ENCODE assay signal across 20 mouse cellular contexts in genomic region chr8:115428022-115428421, GRCm38 (mm10).
DNase-seq lines count a peak whose midpoint lies in the region; ATAC-seq and TF ChIP-seq lines count a peak whose summit lies in the region.
"Had no signal": no experiment of that assay in that cellular context is flagged by ENCODE, and none has a peak within 500 bp of the region (broad histone marks: within the 10 kb centered on the region; RNA-seq: fewer than 3 reads in every experiment).

No protein-coding gene starts in this region.

- WGBS in liver, embryonic 15.5 days (ENCODE audit: insufficient replicate concordance) = 46% methylated on average over 2 of the region's 2 CpGs
- 73% methylated on average over 2 of the region's 2 CpGs for WGBS in liver, embryonic 11.5 days
- 40% methylated on average over 2 of the region's 2 CpGs for WGBS in liver, embryonic 16.5 days (ENCODE audit: insufficient replicate concordance)
- 81% methylated on average over 2 of the region's 2 CpGs for WGBS in midbrain, embryonic 14.5 days

- no peak overlapping the region for H3K4me2 ChIP-seq in liver, embryonic 15.5 days
- H3K4me2 ChIP-seq in liver, embryonic 11.5 days = no peak overlapping the region
- H3K4me2 ChIP-seq in liver, embryonic 16.5 days (ENCODE audit: low read depth, low read length) = no peak overlapping the region
- no peak overlapping the region for H3K4me2 ChIP-seq in midbrain, embryonic 14.5 days (ENCODE audit: low read length)
- H3K4me2 ChIP-seq: intestine, embryonic 15.5 days; limb, embryonic 12.5 days; midbrain, embryonic 12.5 days had no signal

- H3K27ac ChIP-seq in liver, embryonic 15.5 days (replicated peaks) = no peak overlapping the region
- H3K27ac ChIP-seq in liver, embryonic 11.5 days (ENCODE audit: low read depth, low read length) = no peak overlapping the region
- H3K27ac ChIP-seq in bone marrow macrophage, adult 2 months (ENCODE audit: insufficient read depth, low read depth, low read length) = peak overlapping the region; percentile 68
- no peak overlapping the region for H3K27ac ChIP-seq in liver, embryonic 16.5 days (ENCODE audit: low read length)
- H3K27ac ChIP-seq in midbrain, embryonic 14.5 days (replicated peaks; ENCODE audit: low read depth, low read length) = no peak overlapping the region
- H3K27ac ChIP-seq: forebrain, embryonic 10.5 days; hindbrain, embryonic 10.5 days; intestine, embryonic 15.5 days; limb, embryonic 12.5 days; midbrain, embryonic 12.5 days had no signal

- H3K9me3 ChIP-seq in liver, embryonic 15.5 days (replicated peaks) = no peaks in the 10 kb centered on the region
- H3K9me3 ChIP-seq in liver, embryonic 11.5 days (ENCODE audit: control insufficient read depth, low read length) = no peaks in the 10 kb centered on the region
- H3K9me3 ChIP-seq in liver, embryonic 16.5 days (replicated peaks; ENCODE audit: control insufficient read depth, low read length) = no peaks in the 10 kb centered on the region
- no peaks in the 10 kb centered on the region for H3K9me3 ChIP-seq in midbrain, embryonic 14.5 days (ENCODE audit: control insufficient read depth, low read length)
- H3K9me3 ChIP-seq: forebrain, embryonic 10.5 days; hindbrain, embryonic 10.5 days; intestine, embryonic 15.5 days; limb, embryonic 12.5 days; midbrain, embryonic 12.5 days had no signal

- H3K36me3 ChIP-seq in liver, embryonic 15.5 days (replicated peaks) = no peaks in the 10 kb centered on the region
- no peaks in the 10 kb centered on the region for H3K36me3 ChIP-seq in liver, embryonic 11.5 days (ENCODE audit: control insufficient read depth, insufficient read depth, low read length)
- H3K36me3 ChIP-seq in liver, embryonic 16.5 days (ENCODE audit: control insufficient read depth, insufficient read depth) = no peaks in the 10 kb centered on the region
- no peaks in the 10 kb centered on the region for H3K36me3 ChIP-seq in midbrain, embryonic 14.5 days (ENCODE audit: control insufficient read depth, insufficient read depth, low read length)
- H3K36me3 ChIP-seq: forebrain, embryonic 10.5 days; hindbrain, embryonic 10.5 days; intestine, embryonic 15.5 days; limb, embryonic 12.5 days; midbrain, embryonic 12.5 days had no signal

- ATAC-seq in liver, embryonic 15.5 days (ENCODE audit: insufficient read depth) = peak; percentile 52
- no peak for ATAC-seq in liver, embryonic 11.5 days (replicated peaks; ENCODE audit: low FRiP score)
- ATAC-seq in liver, embryonic 16.5 days (ENCODE audit: low read depth) = peak; percentile 61; the same call in 1 of the 2 replicates
- peak; percentile 73 for ATAC-seq in neutrophil, adult 5-6 weeks (ENCODE audit: extremely low read depth, insufficient number of reproducible peaks, low FRiP score, poor library complexity, severe bottlenecking)
- ATAC-seq in midbrain, embryonic 14.5 days (ENCODE audit: low FRiP score, low TSS enrichment) = no peak
- ATAC-seq: activated CD4-positive, CD25-positive, alpha-beta regulatory T cell, adult 4 months; hindbrain, embryonic 16.5 days had no signal

- no peak for TF ChIP-seq POLR2A in bone marrow macrophage, adult 2 months (IDR thresholded peaks at IDR 0.05; ENCODE audit: borderline replicate concordance, low read depth, low read length)

- no peak for TF ChIP-seq CTCF in bone marrow macrophage, adult 2 months (IDR thresholded peaks at IDR 0.05; ENCODE audit: low read depth, low read length)

- H3K4me3 ChIP-seq in liver, embryonic 15.5 days (replicated peaks) = no peak overlapping the region
- H3K4me3 ChIP-seq in liver, embryonic 11.5 days (ENCODE audit: low read depth, low read length) = no peak overlapping the region
- no peak overlapping the region for H3K4me3 ChIP-seq in bone marrow macrophage, adult 2 months (ENCODE audit: insufficient read depth, low read length)
- no peak overlapping the region for H3K4me3 ChIP-seq in liver, embryonic 16.5 days (ENCODE audit: low read depth, low read length)
- no peak overlapping the region for H3K4me3 ChIP-seq in midbrain, embryonic 14.5 days (replicated peaks; ENCODE audit: low read depth, low read length)
- H3K4me3 ChIP-seq: forebrain, embryonic 10.5 days; hindbrain, embryonic 10.5 days; intestine, embryonic 15.5 days; limb, embryonic 12.5 days; midbrain, embryonic 12.5 days had no signal

- H3K4me1 ChIP-seq in liver, embryonic 15.5 days (replicated peaks) = peaks cover 3% of the 10 kb centered on the region; the same call in 1 of the 2 replicates
- no peaks in the 10 kb centered on the region for H3K4me1 ChIP-seq in liver, embryonic 11.5 days (replicated peaks; ENCODE audit: control insufficient read depth, insufficient read depth, low read length)
- peaks cover 49% of the 10 kb centered on the region for H3K4me1 ChIP-seq in bone marrow macrophage, adult 2 months (ENCODE audit: control insufficient read depth, insufficient read depth, low read length)
- H3K4me1 ChIP-seq in liver, embryonic 16.5 days (ENCODE audit: control insufficient read depth, low read depth, low read length) = no peaks in the 10 kb centered on the region; the same call in 1 of the 2 replicates
- no peaks in the 10 kb centered on the region for H3K4me1 ChIP-seq in midbrain, embryonic 14.5 days (ENCODE audit: control insufficient read depth, insufficient read depth, low read length)
- H3K4me1 ChIP-seq: intestine, embryonic 15.5 days had no signal

- DNase-seq in liver, embryonic 11.5 days (ENCODE audit: low spot score) = no peak
- DNase-seq in adrenal gland, postnatal 10 days = no peak
- no peak for DNase-seq in midbrain, embryonic 14.5 days
- DNase-seq: cerebellum, adult 11 months; forebrain, postnatal 0 days; kidney, adult 8-10 months; kidney, postnatal 14 days; lung, adult 2 months; thymus, postnatal 14 days had no signal

- H3K9ac ChIP-seq in liver, embryonic 15.5 days = no peak overlapping the region
- H3K9ac ChIP-seq in liver, embryonic 11.5 days (ENCODE audit: low read depth, low read length) = no peak overlapping the region
- no peak overlapping the region for H3K9ac ChIP-seq in liver, embryonic 16.5 days (ENCODE audit: low read depth, low read length)
- H3K9ac ChIP-seq in midbrain, embryonic 14.5 days (replicated peaks; ENCODE audit: low read length) = no peak overlapping the region
- H3K9ac ChIP-seq: forebrain, postnatal 0 days; intestine, embryonic 15.5 days; limb, embryonic 12.5 days; midbrain, embryonic 12.5 days had no signal

- H3K27me3 ChIP-seq in liver, embryonic 15.5 days = no peaks in the 10 kb centered on the region
- no peaks in the 10 kb centered on the region; the same call in 1 of the 2 replicates for H3K27me3 ChIP-seq in liver, embryonic 11.5 days (replicated peaks; ENCODE audit: control insufficient read depth, insufficient read depth, low read length)
- no peaks in the 10 kb centered on the region for H3K27me3 ChIP-seq in liver, embryonic 16.5 days (ENCODE audit: control insufficient read depth, insufficient read depth, low read depth, low read length)
- 0 out of 2 replicates have a peak, but pooled peaks cover 2% of the 10 kb centered on the region for H3K27me3 ChIP-seq in midbrain, embryonic 14.5 days (ENCODE audit: control insufficient read depth, insufficient read depth, low read length)
- H3K27me3 ChIP-seq: intestine, embryonic 15.5 days; limb, embryonic 12.5 days had no signal

Comparison
In these comparisons a context has a peak if more than half of its experiments do, and no peak if none do; other contexts are left out.
1. ATAC-seq: peak in liver, embryonic 15.5 days (single experiment), liver, embryonic 16.5 days (single experiment) and neutrophil, adult 5-6 weeks (single experiment); none in liver, embryonic 11.5 days (single experiment) and midbrain, embryonic 14.5 days (single experiment).